Mouse (Mus musculus) left cerebral cortex, postnatal 4 days (tissue): Measurements from ENCODE around the gene Gpr171. TPM values are rescaled to one million over a fixed set of nuclear protein-coding genes. Genes with fewer than 3 reads are reported as not detected.
"Not testable (repeated sequence)": the region's sequence is repeated elsewhere in the genome, so short reads cannot be mapped to it uniquely, and the experiment has no call there.

Source experiments
- DNase-seq: peaks from one replicate; pipeline ENCODE4 v3.0.0-alpha.2; 2022
- intact Hi-C: fragments of 180-260 bp; cut with DNase I; formaldehyde crosslinking; loops from one replicate; pipeline ENCODE4 v1.15.1; 2025
- total RNA-seq, 2 experiments: library from RNA; stranded (reverse); gene quantifications; 2 replicates each; pipeline ENCODE4 v1.2.3; 2021

Gpr171 gene
- not detected for total RNA-seq

DNA sequence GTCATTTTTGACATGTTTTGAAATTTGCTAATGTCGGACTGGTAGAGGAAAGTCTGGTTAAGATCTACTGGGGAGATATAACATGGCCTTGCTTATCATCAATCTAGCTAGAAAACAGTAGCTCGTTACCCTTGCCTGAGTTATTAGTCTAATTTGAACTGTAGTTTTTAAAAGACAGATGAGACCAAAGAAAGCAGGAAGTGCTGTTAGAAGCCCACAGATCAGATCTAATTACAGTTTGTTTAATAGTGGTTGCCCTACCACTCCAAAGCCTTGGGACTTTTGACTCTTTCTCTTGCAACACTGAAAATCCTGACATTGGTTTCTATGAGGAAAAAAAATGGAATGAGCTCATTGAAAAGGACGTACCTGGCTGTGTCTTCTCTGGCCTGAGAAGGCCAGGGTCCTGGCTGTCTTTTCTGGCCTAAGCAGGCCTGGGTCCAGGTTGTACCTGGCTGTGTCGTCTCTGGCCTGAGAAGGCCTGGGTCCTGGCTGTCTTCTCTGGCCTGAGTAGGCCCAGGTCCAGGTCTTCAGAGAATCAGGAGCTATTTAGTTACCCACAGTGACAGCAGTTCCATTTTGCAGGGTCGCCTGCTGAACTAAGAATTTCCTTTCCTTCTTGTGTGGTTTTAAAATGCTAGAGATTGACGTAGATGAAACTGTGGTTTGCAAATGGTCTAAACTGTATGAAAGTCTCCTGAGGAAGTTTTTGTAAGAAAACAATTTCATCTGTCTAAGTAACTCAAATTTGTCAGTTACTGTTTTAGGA lies at the start of gene Gpr171:
Gene Gpr171, minus strand, starts transcription at position 604 of the 769 bp plus-strand sequence.
- intact Hi-C loops: no loop called here
- no peak for DNase-seq

GRCm38 (mm10) chr3:59150624-59151023 lies 49.0 kb upstream of the Gpr171 start:
- DNase-seq: no peak
- intact Hi-C loops: no loop called here

GRCm38 (mm10) chr3:59149646-59150045 lies 48.0 kb upstream of the Gpr171 start:
- no peak for DNase-seq

GRCm38 (mm10) chr3:59145194-59145593 lies 43.6 kb upstream of the Gpr171 start:
- DNase-seq: no peak
- intact Hi-C loops: no loop called here

More at GRCm38 (mm10) chr3:59149646-59150045, 48.0 kb upstream of the Gpr171 start:
- intact Hi-C loops: no loop called here

GRCm38 (mm10) chr3:59141507-59142305 lies 40.1 kb upstream of the Gpr171 start:
- DNase-seq: no peak
- intact Hi-C loops: no loop called here

DNA sequence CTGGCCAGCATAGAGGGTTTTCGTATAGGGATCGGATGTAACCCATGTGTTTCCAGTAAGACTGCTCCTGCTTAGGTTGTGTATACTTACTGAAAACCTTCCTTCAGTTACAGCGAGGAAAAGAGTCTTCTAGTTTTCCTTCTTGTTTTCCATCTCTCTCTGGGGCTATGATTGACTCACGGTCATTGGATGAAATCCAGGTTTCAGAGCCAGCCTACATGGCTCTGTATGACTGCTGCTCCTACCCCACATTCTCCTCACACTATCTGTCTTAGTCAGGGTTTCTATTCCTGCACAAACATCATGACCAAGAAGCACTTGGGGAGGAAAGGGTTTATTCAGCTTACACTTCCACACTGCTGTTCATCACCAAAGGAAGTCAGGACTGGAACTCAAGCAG lies 39.3 kb upstream of the Gpr171 start:
- intact Hi-C loops, DNase-seq: not testable (repeated sequence)

DNA sequence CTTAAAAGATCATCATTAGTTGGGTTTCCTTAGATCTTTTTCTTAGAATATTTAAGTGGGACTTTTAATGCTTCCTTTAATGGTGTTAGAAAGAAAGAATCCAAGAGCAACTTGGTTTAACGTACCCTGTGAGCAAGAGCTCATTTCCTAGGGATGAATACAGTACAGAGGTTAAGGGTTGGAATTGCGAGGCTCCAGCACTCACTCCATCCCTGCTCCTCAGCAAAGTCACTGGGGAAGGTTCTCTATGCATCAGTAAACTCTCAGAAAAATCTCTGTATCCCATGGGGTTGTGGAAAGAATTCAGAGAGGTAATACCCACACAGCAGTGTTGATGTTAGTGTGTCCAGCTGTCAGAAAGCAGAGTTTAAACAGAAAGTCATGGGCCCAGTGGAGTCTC lies 38.5 kb upstream of the Gpr171 start:
- DNase-seq: no peak
- intact Hi-C loops: no loop called here

DNA sequence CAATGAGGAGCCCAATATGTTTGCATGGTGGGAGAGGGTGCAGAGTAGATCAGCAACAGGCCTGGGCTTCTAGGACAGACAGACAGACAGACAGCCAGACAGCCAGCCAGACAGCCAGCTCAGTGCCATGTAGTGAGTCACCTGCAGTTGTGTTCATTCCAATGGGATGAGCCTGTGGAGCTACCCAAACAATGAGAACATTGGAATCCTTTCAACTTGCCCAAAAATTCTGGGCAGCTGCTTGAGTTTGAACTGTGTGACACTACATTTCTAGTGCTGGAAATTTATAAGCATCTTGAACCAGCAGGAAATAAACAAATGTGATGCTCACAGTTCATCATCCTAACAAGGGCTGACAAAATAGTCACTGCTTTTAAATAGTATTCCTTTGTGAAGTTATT lies 38.0 kb upstream of the Gpr171 start:
- DNase-seq: no peak
- intact Hi-C loops: no loop called here

DNA sequence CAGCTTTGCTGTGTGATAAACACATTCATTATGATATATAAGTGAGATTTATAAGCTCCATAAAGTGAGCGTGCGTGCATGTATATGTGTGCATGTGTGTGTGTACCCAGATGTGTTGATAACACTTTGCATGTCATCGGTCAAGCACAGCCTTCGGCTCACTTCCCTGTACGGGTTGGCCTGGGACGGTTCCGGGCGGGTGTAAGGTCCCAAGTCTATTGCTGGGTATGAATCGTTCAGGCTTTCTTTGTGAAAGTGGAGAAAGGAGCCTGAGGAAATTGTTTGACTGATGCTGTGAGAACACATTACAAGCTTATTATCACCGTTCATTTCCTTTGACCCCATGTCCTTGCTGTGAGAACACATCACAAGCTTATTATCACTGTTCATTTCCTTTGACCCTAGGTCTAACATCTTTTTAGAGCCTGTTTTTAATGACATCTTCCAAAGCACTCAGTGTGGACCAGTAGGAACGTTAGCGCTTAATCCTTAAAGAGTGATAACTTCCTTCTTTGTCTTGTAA lies 37.4 kb upstream of the Gpr171 start:
- DNase-seq: no peak
- intact Hi-C loops: no loop called here

GRCm38 (mm10) chr3:59135911-59136653 lies 34.5 kb upstream of the Gpr171 start:
- DNase-seq: no peak

DNA sequence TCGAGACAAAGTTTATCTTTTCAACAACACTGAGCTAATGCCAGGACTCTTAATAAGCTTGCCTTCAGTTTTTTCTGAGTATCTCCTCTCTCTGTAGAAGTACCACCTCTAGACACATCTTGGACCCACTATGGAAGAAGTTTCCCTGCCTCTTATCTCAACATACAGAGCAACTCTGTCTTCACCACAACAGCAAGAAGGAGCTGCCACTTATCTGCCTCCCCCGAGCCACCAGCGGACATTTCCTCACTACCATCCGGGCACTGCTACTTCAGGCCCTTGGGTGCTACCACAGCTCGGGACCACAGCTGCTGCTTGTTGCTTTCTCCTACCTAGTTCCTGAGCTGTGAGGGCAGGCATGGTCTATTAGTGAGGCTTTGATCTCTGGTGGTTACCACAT lies 31.6 kb upstream of the Gpr171 start:
- DNase-seq: no peak
- intact Hi-C loops: no loop called here

More at GRCm38 (mm10) chr3:59135911-59136653, 34.5 kb upstream of the Gpr171 start:
- intact Hi-C loops: no loop called here

GRCm38 (mm10) chr3:59131966-59132365 lies 30.3 kb upstream of the Gpr171 start:
- intact Hi-C loops: no loop called here
- DNase-seq: no peak

DNA sequence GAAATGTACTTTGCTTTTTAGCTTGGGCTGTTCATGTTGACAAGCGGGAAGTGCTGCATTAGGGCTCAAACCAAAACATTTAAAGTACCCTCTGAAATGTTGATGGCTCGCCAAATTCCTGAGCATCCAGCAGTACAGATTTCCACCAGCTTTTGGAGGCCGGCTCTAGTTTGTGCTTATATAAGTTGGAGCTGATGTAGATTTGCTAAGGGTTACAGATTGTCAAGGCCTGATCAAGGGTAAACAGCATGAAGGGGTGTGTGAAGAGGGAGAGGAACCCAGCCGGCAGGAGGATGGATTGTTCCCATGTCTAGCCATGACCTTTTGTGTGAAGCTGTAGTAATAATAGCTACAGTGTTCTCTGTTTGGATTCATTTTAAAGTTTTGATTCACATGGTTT lies 29.5 kb upstream of the Gpr171 start:
- DNase-seq: no peak
- intact Hi-C loops: no loop called here

- intact Hi-C loops: no loop called here
Observed at GRCm38 (mm10) chr3:59130431-59130830, 28.8 kb upstream of the Gpr171 start.

DNA sequence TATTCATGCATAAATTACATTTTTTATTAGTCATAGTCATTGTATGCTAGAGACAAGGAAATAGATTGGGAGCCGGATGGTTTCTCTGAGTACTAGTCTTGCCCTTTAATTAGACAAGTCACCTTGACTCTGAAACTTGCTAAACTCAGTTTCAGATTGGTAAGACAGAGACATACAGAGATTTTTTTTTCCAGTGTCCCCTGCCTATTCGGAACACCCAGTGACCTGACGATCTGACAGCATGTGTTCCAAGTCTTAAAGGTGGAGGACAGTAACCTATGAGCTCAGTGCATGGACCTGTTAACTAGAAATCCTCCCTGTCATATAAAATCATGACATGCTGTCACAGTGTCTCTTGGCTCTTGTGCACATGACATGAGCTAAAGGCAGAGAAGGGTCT lies 27.9 kb upstream of the Gpr171 start:
- intact Hi-C loops: loop anchor here (10.0 kb wide), 1 partner anchor 75 kb away; no protein-coding TSS in a partner anchor
- no peak for DNase-seq

More at GRCm38 (mm10) chr3:59130431-59130830, 28.8 kb upstream of the Gpr171 start:
- DNase-seq: no peak

DNA sequence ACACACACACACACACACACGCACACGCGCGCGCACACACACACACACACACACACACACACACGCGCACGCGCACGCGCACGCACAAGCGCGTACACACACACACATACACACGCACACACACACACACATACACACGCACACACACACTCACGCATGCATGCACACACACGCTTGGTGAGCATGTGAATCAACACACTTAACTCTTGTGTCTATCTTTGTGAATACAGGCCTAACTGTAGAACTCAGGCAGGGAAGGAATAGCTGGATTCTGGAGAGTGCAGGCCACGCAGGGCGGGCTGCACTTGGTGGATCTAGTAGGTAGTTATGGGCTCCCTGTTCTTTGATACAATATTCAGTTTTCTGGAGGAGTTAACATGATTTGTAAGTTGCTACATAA lies 27.1 kb upstream of the Gpr171 start:
- no peak for DNase-seq
- intact Hi-C loops: loop anchor here (10.0 kb wide), 1 partner anchor 76 kb away; no protein-coding TSS in a partner anchor

- intact Hi-C loops: loop anchor here (10.0 kb wide), 1 partner anchor 79 kb away; no protein-coding TSS in a partner anchor
- DNase-seq: no peak
Observed at GRCm38 (mm10) chr3:59125783-59126555, 24.3 kb upstream of the Gpr171 start.

DNA sequence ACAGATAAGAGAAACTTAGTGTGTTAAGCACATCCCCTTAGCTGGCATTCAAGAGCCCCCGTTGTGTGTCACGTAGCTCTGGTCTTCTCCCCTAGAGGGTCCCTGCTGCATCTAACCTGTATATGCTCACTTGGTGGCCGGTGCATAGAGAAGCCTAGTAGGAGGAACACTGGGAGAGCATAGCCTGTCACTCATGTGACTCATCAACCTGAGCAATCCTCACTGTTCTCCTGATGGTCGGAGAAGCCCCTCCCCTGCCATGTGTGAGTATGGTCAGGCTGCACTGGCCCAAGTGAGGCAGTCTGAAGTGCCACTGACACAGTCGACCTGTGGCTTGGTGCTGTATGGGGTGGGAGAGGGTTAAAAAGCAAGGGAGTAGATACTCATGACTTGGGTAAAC lies 23.4 kb upstream of the Gpr171 start:
- no peak for DNase-seq
- intact Hi-C loops: loop anchor here (10.0 kb wide), 1 partner anchor 80 kb away; no protein-coding TSS in a partner anchor

- no peak for DNase-seq
- intact Hi-C loops: loop anchor here (10.0 kb wide), 1 partner anchor 83 kb away; no protein-coding TSS in a partner anchor
Observed at GRCm38 (mm10) chr3:59121780-59122449, 20.3 kb upstream of the Gpr171 start.
